Mouse (Mus musculus): ENCODE data around the gene Rbl2. TPM values are rescaled to one million over a fixed set of nuclear protein-coding genes. Genes with fewer than 3 reads are reported as not detected.

Rbl2 gene
- total and polyA plus RNA-seq, 3 experiments: 2.9 to 8.4 TPM; not detected in 1

DNA sequence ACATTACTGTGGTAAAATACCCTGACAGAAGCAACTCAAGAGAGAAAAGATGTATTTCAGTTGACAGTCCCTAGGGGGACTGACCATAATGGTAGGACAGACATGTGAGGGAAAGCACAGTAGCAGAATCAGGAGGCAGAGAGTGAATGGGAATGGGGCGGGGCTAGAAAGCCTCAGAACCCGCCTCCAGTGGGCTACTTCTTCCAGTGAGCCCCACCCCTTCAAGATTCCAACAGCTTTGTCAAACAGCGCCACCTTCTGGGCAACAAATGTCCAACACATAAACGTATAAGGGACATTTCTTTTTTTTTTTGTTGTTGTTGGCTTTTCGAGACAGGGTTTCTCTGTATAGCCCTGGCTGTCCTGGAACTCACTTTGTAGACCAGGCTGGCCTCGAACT, 84.7 kb downstream of the Rbl2 start:
- Histone ChIP-seq H3K27ac (ENCODE audit: control insufficient read depth, low read depth, low read length) (no peak overlapping the region), H3K9ac (ENCODE audit: control insufficient read depth, low read depth, low read length, poor library complexity, severe bottlenecking) (no peak overlapping the region), H3K4me3 (ENCODE audit: control insufficient read depth in 1 of 2, insufficient read depth in 1 of 2, low read depth in 2 of 2, low read length in 2 of 2) (no peak overlapping the region), H3K9me3 (replicated peaks; ENCODE audit: insufficient read depth, low read length) (no peaks in the 10 kb centered on the region), H3K27me3 (ENCODE audit: control insufficient read depth in 1 of 2, insufficient read depth in 2 of 2, low read length in 2 of 2) (no peaks in the 10 kb centered on the region), H3K4me1 (ENCODE audit: control insufficient read depth in 1 of 2, insufficient read depth in 2 of 2, low read length in 2 of 2) (peaks cover 0 to 4% of the 10 kb centered on the region in 2 experiments; a peak in 2 of 4 replicates), H3K79me2 (ENCODE audit: control insufficient read depth, insufficient read depth, low read length, poor library complexity) (no peaks in the 10 kb centered on the region), H3K36me3 (ENCODE audit: control insufficient read depth in 1 of 2, insufficient read depth in 2 of 2, low read length in 2 of 2) (no peaks in the 10 kb centered on the region; a peak in 1 of 4 replicates)
- TF ChIP-seq ZNF384 (IDR thresholded peaks at IDR 0.05; ENCODE audit: low read depth, low read length): no peak
- TF ChIP-seq CTCF (IDR thresholded peaks at IDR 0.05 in 2 of 3, conservative IDR thresholded peaks at IDR 0.05 in 1 of 3; ENCODE audit: control insufficient read depth in 1 of 3, insufficient read depth in 1 of 3, low read depth in 2 of 3, low read length in 3 of 3, poor library complexity in 1 of 3, severe bottlenecking in 1 of 3): peak; percentile 25 to 54 (median 29); a peak in 4 of 6 replicates
- no peak for TF ChIP-seq USF2 (IDR thresholded peaks at IDR 0.05; ENCODE audit: borderline replicate concordance in 1 of 2, insufficient read depth in 1 of 2, low read depth in 1 of 2, low read length in 2 of 2)
- peak; percentile 41 for TF ChIP-seq RAD21 (IDR thresholded peaks at IDR 0.05; ENCODE audit: low read depth, low read length)
- peak; percentile 35 for TF ChIP-seq SMC3 (IDR thresholded peaks at IDR 0.05; ENCODE audit: low read depth, low read length)
- peak; percentile 13; the same call in 1 of the 2 replicates for TF ChIP-seq ZC3H11A (IDR thresholded peaks at IDR 0.05; ENCODE audit: low read depth, low read length)
- DNase-seq (ENCODE audit: low read depth, low spot score): peak; percentile 68

DNA sequence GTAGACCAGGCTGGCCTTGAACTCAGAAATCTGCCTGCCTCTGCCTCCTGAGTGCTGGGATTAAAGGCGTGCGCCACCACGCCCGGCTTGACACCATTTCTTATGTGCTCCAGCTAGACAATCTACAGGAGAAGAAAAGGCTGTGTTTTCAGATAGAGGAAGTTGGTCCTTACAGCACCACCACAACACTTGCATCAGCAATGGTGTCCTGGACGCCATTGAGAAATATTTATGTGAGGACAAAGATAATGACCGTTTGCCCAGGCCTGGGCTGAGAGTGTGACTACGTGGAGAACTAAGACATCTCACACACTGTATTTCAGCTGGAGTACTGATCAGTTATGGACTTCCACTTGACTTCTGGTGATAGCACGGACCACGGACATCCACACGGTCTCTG, 88.8 kb downstream of the Rbl2 start:
- no peaks in the 10 kb centered on the region for H3K9me3 ChIP-seq (replicated peaks; ENCODE audit: insufficient read depth, low read length)
- H3K79me2 ChIP-seq (ENCODE audit: control insufficient read depth, insufficient read depth, low read length, poor library complexity): no peaks in the 10 kb centered on the region
- no peak for TF ChIP-seq KAT2A (conservative IDR thresholded peaks at IDR 0.05; ENCODE audit: low read depth, low read length)
- no peak for TF ChIP-seq BHLHE40 (IDR thresholded peaks at IDR 0.05; ENCODE audit: borderline replicate concordance, low read depth, low read length)
- TF ChIP-seq ZMIZ1 (IDR thresholded peaks at IDR 0.05; ENCODE audit: low read depth, low read length): no peak
- no peak for TF ChIP-seq JUND (IDR thresholded peaks at IDR 0.05; ENCODE audit: low read depth, low read length)
- H3K27me3 ChIP-seq (ENCODE audit: control insufficient read depth in 1 of 2, insufficient read depth in 2 of 2, low read length in 2 of 2): no peaks in the 10 kb centered on the region
- H3K9ac ChIP-seq (ENCODE audit: control insufficient read depth, low read depth, low read length, poor library complexity, severe bottlenecking): no peak overlapping the region
- H3K4me3 ChIP-seq (ENCODE audit: control insufficient read depth in 1 of 2, insufficient read depth in 1 of 2, low read depth in 2 of 2, low read length in 2 of 2): no peak overlapping the region
- no peak overlapping the region for H3K27ac ChIP-seq (ENCODE audit: control insufficient read depth, low read depth, low read length)
- no peaks in the 10 kb centered on the region for H3K36me3 ChIP-seq (ENCODE audit: control insufficient read depth in 1 of 2, insufficient read depth in 2 of 2, low read length in 2 of 2)
- DNase-seq (ENCODE audit: low read depth, low spot score): no peak
- H3K4me1 ChIP-seq (ENCODE audit: control insufficient read depth in 1 of 2, insufficient read depth in 2 of 2, low read length in 2 of 2): peaks cover 0 to under 1% of the 10 kb centered on the region in 2 experiments; a peak in 1 of 4 replicates

DNA sequence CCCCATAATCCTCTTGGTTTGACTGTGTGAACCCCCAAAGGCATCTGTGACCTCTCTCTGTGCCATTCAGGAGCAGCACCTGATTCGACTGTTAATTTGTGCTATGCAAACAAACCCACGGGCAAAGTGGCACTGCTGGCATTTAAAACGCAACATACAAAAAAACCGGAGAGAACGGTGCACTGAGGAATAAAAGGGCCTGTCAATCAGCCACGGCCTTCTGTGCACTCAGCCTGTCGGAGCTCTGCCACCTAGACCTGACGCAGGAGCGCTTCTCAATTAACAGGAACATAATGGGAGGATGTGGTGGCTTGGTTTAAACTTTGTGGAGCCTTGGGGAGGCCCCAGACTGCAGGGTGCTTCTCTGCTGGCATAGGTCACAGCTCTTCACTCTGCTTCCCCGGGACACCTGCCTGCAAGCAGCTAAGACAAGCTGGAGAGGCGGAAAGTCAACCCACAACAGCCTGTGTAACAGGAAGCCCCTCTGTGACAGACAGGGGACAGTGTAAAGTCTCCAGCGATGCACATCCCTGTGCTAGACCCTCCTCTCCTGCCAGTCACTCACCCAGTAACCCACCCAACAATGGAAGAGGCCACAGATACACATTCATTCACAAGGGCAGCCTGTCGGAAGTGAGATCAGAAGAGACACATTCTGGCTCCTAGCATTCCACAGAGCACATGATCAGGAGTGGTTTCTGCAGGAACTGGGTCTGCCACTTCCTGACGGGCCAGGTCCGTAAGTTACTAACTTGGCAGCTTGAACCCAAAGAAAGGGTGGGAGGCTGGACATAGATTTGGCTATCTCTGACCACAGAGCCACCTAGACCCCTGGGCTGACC, 90.3 kb downstream of the Rbl2 start:
- Histone ChIP-seq H3K9ac (ENCODE audit: control insufficient read depth, low read depth, low read length, poor library complexity, severe bottlenecking) (no peak overlapping the region), H3K27me3 (ENCODE audit: control insufficient read depth in 1 of 2, insufficient read depth in 2 of 2, low read length in 2 of 2) (no peaks in the 10 kb centered on the region), H3K4me1 (ENCODE audit: control insufficient read depth in 1 of 2, insufficient read depth in 2 of 2, low read length in 2 of 2) (no peaks in the 10 kb centered on the region; a peak in 1 of 4 replicates), H3K4me3 (ENCODE audit: control insufficient read depth in 1 of 2, insufficient read depth in 1 of 2, low read depth in 2 of 2, low read length in 2 of 2) (no peak overlapping the region), H3K9me3 (replicated peaks; ENCODE audit: insufficient read depth, low read length) (no peaks in the 10 kb centered on the region), H3K36me3 (ENCODE audit: control insufficient read depth in 1 of 2, insufficient read depth in 2 of 2, low read length in 2 of 2) (no peaks in the 10 kb centered on the region), H3K27ac (ENCODE audit: control insufficient read depth, low read depth, low read length) (no peak overlapping the region), H3K79me2 (ENCODE audit: control insufficient read depth, insufficient read depth, low read length, poor library complexity) (no peaks in the 10 kb centered on the region)
- TF ChIP-seq NRF1 (IDR thresholded peaks at IDR 0.05; ENCODE audit: insufficient read depth, low read depth, low read length, poor library complexity, severe bottlenecking) (no peak), ETS1 (IDR thresholded peaks at IDR 0.05; ENCODE audit: low read depth, low read length) (no peak)
- no peak for DNase-seq (ENCODE audit: low read depth, low spot score)
